Mouse (Mus musculus) brain, adult 2 months (tissue): Measurements from ENCODE around the gene Wnk1.
"Not testable (repeated sequence)": the region's sequence is repeated elsewhere in the genome, so short reads cannot be mapped to it uniquely, and the experiment has no call there.

Experiments
- DNase-seq: peaks from one replicate; pipeline ENCODE4 v3.0.0; 2011; ENCODE audit warnings: low read depth, low spot score

Gene Wnk1

DNA sequence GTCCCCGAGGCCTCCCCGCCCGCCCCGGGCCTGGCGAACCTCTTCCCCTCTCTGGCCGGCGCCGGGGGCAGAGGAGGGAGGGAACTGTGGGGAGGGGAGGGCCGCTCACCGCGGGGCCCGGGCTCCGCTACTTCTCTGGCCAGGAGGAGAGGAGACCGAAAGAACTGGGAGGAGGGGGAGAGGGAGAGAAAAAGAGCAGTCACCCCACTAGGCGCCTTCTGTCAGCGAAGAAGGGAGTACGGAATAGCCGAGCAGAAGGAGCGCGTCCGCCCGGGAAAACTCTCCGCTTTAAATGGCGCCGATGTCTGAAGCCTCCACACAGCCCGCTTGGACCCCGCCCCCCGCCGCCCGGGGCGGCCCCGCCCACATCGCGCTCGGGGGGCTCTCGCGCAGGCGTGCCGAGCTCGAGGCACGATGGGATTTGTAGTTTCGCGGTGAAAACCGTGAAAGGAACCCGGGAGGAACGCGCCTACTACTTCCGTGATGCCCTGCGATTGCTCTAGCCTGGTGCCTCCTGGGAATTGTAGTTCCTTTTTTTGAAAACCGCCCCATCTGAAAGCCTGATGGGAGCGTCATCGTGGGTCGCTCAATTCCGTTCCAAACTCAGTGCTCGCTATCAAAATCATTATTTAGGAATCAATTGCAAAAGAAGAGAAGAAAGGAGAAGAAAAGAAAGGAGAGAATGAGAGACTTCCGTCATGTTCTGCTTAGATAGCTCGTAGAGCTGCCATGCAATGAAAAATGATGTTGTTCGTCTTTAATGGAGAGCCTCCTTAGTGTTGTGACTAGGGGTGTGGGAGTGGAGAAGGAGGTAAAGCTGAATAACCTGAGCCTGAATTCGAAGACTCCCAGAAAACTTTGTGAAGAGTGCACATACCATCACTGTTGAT lies at the start of gene Wnk1:
Wnk1 (minus strand) TSS at position 307 of the 890 bp plus-strand sequence.
- DNase-seq = peak; percentile 99

DNA sequence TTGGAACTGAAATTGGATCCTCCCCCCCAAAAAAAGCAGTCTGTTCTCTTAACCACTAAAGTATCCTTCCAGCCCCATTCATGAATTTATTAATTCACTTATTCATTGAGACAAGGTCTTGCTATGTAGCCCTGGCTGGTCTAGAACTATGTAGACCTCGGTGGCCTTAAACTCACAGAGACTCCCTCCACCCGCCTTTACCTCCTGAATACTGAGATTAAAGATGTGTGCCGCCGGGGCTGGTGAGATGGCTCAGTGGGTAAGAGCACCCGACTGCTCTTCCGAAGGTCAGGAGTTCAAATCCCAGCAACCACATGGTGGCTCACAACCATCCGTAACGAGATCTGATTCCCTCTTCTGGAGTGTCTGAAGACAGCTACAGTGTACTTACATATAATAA lies 48.6 kb upstream of the Wnk1 start:
- not testable (repeated sequence) for DNase-seq

- DNase-seq = no peak
These were observed 47.4 kb upstream of the Wnk1 start for GRCm38 (mm10) chr6:120085832-120086231.

DNA sequence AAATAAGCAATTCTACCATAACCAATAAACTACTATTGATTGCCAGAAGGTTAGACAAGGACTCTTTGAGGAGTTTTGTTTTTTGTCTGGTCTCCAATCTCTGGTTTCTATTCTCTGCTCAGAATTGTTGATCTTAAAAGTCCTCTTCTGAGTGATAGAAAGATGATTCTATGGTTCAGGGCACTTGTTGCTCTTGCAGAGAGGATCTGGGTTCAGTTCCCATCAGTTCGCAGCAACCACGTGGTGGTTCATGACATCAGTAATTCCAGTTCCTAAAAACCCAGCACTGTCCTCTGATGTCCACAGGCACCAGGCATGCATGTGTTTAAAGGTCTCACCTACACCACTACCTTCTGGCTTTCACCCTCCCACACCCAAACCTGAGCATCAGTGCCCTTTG lies 46.5 kb upstream of the Wnk1 start:
- DNase-seq = no peak

DNA sequence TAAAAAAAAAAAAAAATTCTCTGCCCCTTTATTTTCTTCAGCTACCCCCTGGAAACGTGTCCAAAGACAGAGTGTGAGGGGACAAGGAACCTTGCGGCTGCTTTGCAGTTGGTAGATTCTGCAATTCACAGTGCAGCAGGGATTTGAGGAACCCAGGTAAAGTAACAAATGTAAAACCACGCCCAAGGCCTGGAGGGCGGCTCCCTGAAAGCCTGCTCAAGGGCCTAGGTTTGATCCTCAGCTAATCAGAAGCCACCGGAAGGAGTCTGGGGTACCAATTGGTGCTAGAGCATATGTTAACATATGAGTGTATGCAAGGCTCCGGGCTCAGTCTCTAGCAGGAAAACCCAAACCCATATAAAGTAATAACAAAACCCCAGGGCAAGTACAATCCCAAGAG lies 45.0 kb upstream of the Wnk1 start:
- DNase-seq = no peak

DNA sequence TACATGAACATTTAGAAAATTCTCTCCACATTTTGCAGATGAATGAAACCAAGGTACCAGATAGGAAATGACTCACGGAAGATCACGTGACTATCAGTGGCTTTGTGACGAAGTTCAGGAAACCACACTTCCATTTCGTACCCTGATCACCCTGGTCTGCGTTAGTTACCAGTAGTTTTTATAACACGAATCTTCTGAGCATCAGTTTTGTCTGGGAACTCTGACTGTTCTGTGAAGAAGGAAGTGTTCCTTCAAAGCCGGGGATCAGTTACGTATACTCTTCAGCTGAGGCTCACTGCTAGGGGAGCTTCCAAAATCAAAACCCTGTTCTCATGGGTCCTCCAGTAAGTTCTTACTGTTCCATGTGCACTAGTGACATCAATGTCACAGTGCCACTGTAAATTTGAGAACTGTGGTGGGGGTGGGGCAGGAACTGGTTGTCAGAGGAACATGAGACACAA lies 44.5 kb upstream of the Wnk1 start:
- DNase-seq = no peak

GRCm38 (mm10) chr6:120082251-120082950 lies 43.9 kb upstream of the Wnk1 start:
- DNase-seq = no peak

DNA sequence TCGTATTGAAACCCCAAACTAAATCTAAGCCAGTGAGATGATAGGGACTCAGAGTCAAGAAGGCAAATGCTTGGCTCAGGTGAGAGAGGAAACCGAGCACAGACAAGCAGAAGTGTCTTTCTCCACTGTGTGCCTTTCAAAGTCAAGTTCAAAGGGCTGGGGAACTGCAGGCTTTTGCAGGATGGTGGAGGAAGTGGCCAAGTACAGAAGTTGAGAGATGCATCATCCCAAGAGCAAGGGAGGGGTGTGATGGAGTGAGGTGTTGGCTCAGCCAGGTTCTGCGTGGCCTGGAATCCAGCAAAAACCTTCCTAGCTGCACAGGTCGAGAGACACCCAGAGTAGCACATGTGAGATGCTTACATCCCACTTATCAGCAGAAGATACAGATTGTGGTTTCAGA lies 43.0 kb upstream of the Wnk1 start:
- DNase-seq = no peak

GRCm38 (mm10) chr6:120079547-120079946 lies 41.1 kb upstream of the Wnk1 start:
- DNase-seq = no peak

- DNase-seq = no peak
These were observed 38.4 kb upstream of the Wnk1 start for GRCm38 (mm10) chr6:120076619-120077450.

- no peak for DNase-seq
These were observed 34.2 kb upstream of the Wnk1 start for GRCm38 (mm10) chr6:120072630-120073029.

DNA sequence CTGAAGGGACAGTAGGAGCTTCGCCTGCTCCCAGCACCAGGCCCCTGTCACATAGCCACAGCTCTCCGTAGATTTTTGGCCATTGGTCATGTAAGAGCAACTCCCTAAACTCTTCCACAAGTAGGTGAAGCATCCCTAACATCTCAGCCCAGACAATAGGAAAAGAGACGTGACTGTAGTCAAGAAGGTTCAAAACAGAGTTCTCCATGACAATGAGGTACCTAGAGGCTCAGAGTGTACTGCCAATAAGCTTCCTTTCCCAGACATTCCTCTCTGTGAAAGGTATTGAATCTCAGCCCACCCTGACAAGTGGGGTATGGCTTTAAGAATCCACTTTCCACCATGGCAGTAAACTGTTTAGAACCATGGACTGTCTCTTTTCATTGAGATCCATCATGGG lies 31.1 kb upstream of the Wnk1 start:
- DNase-seq = no peak

DNA sequence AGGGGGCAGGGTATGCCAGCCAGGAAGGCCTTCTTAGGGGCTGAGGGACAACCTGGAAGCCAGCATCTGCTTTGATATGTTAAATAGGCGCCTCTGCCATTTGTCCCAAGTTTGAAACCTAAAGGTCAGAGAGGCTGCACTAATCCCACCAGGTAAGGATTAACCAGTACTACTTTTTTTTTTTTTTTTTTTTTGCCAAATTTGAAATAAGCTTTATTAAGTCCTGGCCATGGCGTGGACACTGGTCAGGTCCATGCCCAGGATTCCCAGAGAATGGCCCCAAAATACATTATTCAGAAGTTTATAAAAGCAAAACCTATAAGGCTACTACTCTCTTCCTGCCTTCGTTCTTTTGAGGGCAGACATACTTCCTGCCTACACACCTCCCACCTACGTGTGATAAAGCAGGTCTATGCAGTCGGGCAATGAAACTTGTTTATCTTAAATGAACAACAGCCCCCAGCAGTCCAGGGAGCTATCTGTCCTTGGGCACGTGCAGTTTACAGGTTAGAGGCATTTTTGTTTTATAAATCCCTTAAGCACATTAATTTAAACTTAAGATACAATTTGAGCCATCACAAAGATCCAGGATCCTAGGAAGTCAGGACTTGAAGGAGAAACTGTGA lies 27.2 kb upstream of the Wnk1 start:
- DNase-seq = no peak

- no peak for DNase-seq
These were observed 26.2 kb upstream of the Wnk1 start for GRCm38 (mm10) chr6:120064627-120065026.

DNA sequence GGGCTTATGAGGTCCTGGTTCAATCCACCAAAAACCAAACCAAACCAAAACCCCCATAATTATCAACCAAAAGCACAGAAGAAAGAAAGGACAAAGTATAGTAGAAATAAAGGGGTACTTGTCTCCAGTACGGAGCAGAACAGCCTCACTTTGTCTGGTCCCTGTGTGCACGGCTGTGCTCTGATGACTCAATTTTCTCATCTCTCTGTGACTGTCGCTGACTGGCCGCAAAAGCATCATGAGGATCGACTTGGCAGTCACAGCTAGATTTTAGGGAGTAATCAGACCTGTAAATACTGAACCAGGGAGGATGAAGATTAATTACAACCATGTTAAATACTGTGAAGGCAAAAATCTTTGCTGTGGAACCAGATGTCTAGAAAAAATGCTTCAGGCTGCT lies 24.5 kb upstream of the Wnk1 start:
- DNase-seq = peak; percentile 89

- DNase-seq = peak; percentile 11
These were observed 17.4 kb upstream of the Wnk1 start for GRCm38 (mm10) chr6:120055666-120056540.

- no peak for DNase-seq
These were observed 15.9 kb upstream of the Wnk1 start for GRCm38 (mm10) chr6:120054412-120054811.

GRCm38 (mm10) chr6:120047705-120048292 lies 9.3 kb upstream of the Wnk1 start:
- peak; percentile 41 for DNase-seq

DNA sequence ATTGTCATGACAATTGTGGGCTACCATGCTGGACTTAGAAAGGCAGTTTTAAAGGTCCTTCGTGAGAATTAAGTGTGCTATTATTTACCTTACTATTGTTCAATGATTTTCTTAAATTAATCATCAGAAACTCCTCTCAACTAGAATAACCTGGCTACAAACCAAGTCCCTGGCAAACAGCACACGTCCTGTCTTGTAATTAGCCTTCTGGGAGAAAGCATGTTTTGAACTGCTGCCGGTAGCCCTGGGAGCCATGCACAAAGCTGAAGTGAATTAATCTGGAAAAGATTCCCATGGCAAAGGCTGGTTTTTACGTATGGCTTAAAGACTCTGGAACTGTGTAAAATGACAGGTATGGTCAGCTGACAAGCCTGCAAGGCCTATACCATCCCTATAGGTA lies 6.9 kb upstream of the Wnk1 start:
- DNase-seq = no peak

DNA sequence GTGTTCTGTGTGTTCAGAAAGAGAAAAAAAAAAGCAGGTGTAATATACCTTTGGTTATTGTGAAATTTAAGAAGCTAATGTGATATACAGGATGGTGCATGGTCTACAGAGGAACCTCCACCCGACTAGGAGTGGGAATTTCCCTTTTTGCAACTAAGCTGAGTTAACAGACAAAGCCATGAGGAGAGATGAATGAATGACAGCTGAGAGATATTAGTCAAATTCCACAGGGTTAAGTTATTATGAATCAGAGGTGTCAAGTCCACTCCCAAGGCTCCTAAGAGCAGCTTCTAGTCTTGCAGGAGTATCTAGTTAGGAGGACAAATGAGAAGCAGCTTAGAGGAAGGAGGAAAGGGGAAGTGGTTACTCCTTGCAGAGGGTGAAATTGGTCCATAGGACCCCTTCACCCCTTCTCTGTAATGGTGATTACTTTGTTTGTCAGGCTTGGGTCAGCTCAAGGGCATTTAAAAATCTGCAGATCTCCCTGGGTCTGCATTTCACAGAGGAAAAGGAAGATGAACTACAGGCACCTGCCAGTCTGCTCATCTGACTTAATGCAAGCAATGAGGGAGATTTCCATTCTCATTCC lies 4.3 kb upstream of the Wnk1 start:
- DNase-seq = no peak
